Mouse (Mus musculus) right cerebral cortex, postnatal 10 days (tissue): ENCODE measurements at regions not wholly inside any gene's neighbourhood (a gene's known extent, or its start where the extent isn't known, plus 50 kb on each side); places are given as distances from the start of the nearest gene placed in this dataset.

Source experiments
- DNase-seq, 2 experiments: peaks; one replicate each; pipeline ENCODE4 v3.0.0; 2021; ENCODE audit warnings: low spot score in 2 of 2

- DNase-seq: peak; percentile 37 to 56
These were observed 109.9 kb upstream of the Rxfp2 start for GRCm38 (mm10) chr5:149908376-149909078.

DNA sequence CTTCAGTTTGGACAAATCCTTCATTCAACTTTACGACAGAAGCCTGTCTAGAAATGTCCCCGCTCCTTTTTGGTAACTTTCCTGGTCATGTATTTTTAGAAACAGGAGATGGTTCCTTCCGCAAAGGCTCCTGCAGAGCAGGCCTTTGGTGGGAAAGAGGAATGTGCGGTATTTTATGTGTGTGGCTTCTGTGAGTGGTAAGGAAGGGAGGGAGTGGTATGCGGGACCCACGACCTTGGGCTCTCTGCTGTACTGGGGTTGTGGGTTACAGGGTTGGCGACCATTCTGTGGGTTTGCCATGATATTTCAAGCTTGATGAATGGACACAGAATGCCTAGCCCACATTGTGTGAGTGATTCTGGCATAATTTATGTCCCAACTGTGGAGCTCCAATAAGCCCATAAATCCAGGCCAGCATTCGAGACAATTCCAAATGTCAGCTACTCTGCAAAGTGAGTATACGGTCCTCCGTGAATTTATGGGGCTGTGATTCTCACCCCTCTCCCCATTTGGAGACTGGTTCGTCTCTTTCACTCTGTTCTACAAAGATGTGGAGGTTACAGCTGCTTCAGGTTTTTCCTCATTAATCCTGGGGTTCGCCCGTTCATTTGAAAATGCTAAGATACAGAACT is 109.3 kb upstream of the Rxfp2 start:
- no peak for DNase-seq

DNA sequence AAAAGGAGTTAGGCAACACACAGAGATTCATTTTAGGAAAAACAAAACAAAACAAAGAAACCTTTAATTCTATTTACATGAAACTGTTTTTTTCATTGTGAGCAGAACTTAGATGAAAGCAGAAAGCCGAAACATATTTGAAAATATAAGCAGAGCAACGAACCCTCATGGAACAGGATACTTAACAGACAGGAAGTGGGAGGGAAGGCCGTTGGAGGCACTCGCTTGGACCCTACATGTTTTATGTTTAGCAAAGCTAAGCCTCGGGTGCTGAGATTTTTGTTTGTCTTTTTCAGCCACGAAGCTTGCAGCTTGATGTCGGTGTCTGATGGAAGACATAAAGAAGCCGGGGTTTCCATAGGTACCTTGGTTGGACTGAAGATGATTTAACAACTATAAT is 108.5 kb upstream of the Rxfp2 start:
- no peak for DNase-seq

GRCm38 (mm10) chr5:149911968-149912367 is 106.5 kb upstream of the Rxfp2 start:
- DNase-seq: no peak

DNA sequence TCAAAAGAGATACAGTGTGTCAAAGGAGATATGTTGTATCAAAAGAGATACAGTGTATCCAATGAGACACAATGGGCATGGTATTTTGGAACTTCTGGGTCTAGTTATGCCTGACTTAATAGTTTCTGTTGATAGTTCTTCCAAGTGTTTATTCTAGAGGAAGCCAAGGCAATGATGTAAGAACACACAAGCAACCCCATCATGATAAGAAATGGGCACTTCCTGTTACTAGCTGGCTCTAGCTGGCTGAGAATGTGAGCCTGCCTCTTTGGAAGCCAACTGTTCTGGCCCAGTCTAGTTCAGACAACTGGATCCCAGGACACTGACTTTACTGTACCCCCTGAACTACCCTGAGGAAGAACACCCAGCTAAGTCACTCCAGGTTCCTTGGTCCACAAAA is 102.7 kb upstream of the Rxfp2 start:
- no peak for DNase-seq

DNA sequence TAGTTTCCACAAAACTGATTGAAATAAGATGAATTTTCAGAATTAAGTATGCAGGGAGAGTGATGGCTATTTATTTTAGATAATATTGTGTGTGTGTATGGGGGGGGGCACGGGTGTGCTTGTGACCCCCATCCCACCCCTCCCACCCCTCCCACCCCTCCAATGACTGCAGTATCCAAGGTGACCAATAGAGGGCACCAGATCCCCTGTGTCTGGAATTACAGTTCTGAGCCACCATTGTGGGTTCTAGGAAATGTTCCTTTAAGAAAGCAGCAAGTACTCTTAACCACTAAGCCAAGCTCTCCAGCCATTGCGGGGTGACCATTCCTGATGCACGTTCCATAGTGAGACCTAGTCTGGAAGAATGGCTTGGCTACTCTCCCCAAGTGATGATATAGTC is 101.1 kb upstream of the Rxfp2 start:
- DNase-seq: no peak

DNA sequence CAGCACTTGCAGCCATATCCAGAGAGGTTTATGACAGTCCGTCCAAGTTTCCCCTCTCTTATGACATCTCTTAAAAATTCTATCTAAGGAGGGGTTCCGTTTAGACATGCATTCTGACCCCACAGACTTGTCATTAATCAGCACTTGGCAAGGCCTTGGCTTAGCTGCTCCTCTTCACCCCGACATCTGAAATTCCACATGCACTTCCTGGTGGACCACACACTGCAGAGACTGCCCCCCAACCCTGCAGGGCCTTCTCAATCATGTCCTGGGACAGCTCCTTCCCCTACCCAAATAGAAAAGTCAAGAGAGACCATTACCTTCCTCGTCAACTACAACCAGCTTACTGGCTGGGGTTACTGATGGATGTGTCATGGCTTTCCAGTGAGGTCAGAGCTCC is 99.4 kb upstream of the Rxfp2 start:
- DNase-seq: peak in 1 of 2 experiments; percentile 8

DNA sequence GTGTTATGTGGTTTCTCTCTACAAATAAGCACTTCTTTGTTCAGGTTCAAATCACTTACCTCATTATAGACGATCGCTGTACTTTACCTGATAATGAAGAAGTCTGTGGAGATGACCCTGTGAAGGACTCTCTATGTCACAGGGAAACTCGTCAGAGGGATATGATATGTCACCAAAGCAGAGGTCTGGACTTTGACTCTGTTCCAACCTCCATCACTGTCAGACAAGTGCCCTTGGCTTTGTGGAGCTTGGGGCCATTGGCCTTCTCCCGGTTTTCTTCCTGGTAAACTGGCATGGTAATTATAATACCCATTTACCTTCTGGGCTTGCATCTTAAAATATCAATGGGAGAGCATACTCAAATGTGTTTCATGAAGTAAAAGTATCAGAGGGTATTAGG is 98.1 kb upstream of the Rxfp2 start:
- peak in 1 of 2 experiments; percentile 1 for DNase-seq

GRCm38 (mm10) chr5:149924501-149924900 is 94.0 kb upstream of the Rxfp2 start:
- no peak for DNase-seq

GRCm38 (mm10) chr5:149926786-149927185 is 91.7 kb upstream of the Rxfp2 start:
- DNase-seq: peak; percentile 33 to 63

DNA sequence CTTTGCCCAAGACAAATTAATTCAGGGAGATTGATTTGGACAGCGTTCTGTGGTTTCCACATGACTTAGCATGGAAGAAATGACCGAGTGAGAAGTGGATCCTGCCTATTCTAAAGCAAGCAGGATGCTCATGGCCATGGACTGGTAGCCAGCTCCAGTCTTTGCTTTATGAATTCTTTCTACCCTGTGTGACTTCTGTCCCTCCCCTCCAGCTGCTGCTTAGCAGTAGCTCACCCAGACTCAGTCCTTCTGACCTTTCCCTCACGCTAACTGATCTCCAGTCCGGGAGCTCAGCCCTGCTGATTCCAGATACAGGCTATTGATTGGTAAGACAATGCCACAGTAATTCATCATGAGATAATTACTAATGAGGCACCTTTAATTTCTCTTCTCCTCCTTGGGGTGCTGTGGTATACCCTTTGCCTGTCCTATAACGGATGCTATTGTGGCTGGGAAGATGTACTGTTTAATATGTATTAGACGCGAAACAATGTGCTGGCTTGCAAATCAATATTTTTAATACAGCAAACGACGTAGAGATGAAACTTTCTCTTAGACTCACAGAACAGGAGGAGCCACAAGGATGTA is 86.8 kb upstream of the Rxfp2 start:
- peak in 1 of 2 experiments; percentile 9 for DNase-seq

DNA sequence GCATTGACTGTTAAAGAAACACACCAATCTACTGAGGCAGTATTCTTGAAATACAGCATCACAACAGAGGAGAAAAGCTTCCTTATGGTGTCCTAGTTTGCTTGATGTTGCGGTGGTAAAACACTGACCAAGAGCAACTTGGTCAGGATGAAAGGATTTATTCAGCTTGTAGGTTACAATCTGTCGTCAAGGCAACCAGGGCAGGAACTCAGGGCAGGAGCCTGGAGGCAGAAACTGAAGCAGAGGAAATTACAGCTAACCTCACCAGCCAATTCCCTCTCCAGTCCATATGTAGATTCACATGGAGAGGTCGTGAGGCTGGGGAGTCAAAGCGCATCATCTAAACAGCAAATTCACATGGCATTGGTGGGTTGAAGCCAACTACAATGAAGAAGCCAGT is 86.3 kb upstream of the Rxfp2 start:
- DNase-seq: peak in 1 of 2 experiments; percentile 17

DNA sequence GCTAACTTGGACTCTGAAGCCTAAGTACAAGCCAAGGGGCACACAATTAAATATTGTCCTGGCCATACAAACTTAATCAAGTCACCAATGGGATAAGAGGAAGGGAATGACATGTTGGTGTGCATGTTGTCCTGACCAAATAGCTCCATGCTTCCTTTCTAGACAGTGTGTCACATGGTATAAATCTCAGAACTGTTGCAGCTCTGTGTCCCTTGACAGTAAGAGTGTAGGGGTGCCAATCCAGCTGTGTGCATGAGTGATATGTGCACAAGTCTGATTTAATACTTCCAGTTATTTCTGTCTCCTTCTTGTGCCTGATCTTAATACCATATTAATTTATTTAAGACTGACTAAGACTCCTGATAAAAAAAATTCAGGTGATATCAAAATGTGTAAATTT is 72.8 kb upstream of the Rxfp2 start:
- DNase-seq: no peak

- DNase-seq: peak in 1 of 2 experiments; percentile 9
These were observed 71.0 kb upstream of the Rxfp2 start for GRCm38 (mm10) chr5:149947491-149947890.

GRCm38 (mm10) chr5:149956931-149957330 is 61.5 kb upstream of the Rxfp2 start:
- no peak for DNase-seq

DNA sequence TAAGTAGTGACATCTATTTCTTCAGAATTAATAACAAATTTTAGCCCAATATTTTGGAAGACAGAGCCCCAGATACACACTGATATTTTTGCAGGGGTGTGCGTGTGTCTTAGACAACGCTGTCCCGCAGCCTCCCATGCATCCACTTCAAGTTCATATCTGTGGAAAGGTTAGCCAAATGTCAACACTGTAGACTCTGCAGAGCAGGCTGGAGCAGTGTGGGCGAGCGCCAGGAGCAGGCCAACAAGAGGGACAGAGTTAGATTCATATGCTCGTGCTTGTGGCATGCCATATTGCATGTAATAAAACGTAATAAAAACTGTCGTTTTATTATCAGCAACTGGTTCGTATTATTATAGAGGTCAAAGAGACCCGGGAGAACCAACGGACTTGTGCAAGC is 57.3 kb upstream of the Rxfp2 start:
- DNase-seq: no peak

- peak; percentile 48 to 54 for DNase-seq
These were observed 53.7 kb upstream of the Rxfp2 start for GRCm38 (mm10) chr5:149964748-149965147.
